Mouse (Mus musculus) CH12.LX (cell line): ENCODE results near the gene Cd163. TPM values are rescaled to one million over a fixed set of nuclear protein-coding genes. Genes with fewer than 3 reads are reported as not detected.

Experiments used
- polyA plus RNA-seq: library from polyadenylated mRNA; unstranded; fragments of >175 nt; gene quantifications from 2 replicates; pipeline ENCODE4 v1.2.1, GENCODE M21; 2012; ENCODE audit warnings: low read depth; ENCODE audit not compliant: insufficient read length
- total RNA-seq, 2 experiments: library from RNA; depleted of rRNA; stranded (reverse); fragments of 300-350 nt in 1 of 2; fragments of >200 nt in 1 of 2; gene quantifications; 2 replicates each; pipeline ENCODE4 v1.2.3; 2012 to 2014

Gene Cd163
- total and polyA plus RNA-seq, 3 experiments, result not detected

Other genes with a start within 250 kb of the Cd163 start
- gene Vmn2r27, start 72.8 kb upstream of the Cd163 start, total RNA-seq (2012; rRNA removed), result not detected in 2 replicates
- not detected in 2 replicates for gene Vmn2r27, start 72.8 kb upstream of the Cd163 start, total RNA-seq (2014; rRNA removed)
- not detected in 2 replicates for gene Vmn2r27, start 72.8 kb upstream of the Cd163 start, polyA plus RNA-seq
- gene Pex5, start 110.4 kb downstream of the Cd163 start, total RNA-seq (2012; rRNA removed), result 27.5 and 29.2 TPM in 2 replicates
- 24.6 and 29.9 TPM in 2 replicates for gene Pex5, start 110.4 kb downstream of the Cd163 start, total RNA-seq (2014; rRNA removed)
- gene Pex5, start 110.4 kb downstream of the Cd163 start, polyA plus RNA-seq, result 21.2 and 22.1 TPM in 2 replicates
- gene Clstn3, start 160.1 kb downstream of the Cd163 start, total RNA-seq (2012; rRNA removed), result 17.2 and 17.7 TPM in 2 replicates
- gene Clstn3, start 160.1 kb downstream of the Cd163 start, total RNA-seq (2014; rRNA removed), result 20.4 and 21.4 TPM in 2 replicates
- gene Clstn3, start 160.1 kb downstream of the Cd163 start, polyA plus RNA-seq, result 126 and 130 TPM in 2 replicates
- gene C1rl, start 188.5 kb downstream of the Cd163 start, total RNA-seq (2012; rRNA removed), result 0.38 and 0.59 TPM in 2 replicates
- 1.0 and 1.2 TPM in 2 replicates for gene C1rl, start 188.5 kb downstream of the Cd163 start, total RNA-seq (2014; rRNA removed)
- 2.1 and 2.4 TPM in 2 replicates for gene C1rl, start 188.5 kb downstream of the Cd163 start, polyA plus RNA-seq
- 8.4 and 9.9 TPM in 2 replicates for gene C1ra, start 207.7 kb downstream of the Cd163 start, total RNA-seq (2012; rRNA removed)
- 19.8 and 20.1 TPM in 2 replicates for gene C1ra, start 207.7 kb downstream of the Cd163 start, total RNA-seq (2014; rRNA removed)
- gene C1ra, start 207.7 kb downstream of the Cd163 start, polyA plus RNA-seq, result 21.9 TPM in 2 replicates
- gene C1s1, start 237.7 kb downstream of the Cd163 start, total RNA-seq (2012; rRNA removed), result 0.55 and 0.80 TPM in 2 replicates
- gene C1s1, start 237.7 kb downstream of the Cd163 start, total RNA-seq (2014; rRNA removed), result 1.3 and 1.8 TPM in 2 replicates
- gene C1s1, start 237.7 kb downstream of the Cd163 start, polyA plus RNA-seq, result 2.4 and 4.8 TPM in 2 replicates